Mouse (Mus musculus) retina, adult 2 months (tissue): ENCODE measurements around the gene Hapln4.
"Not testable (repeated sequence)": the region's sequence is repeated elsewhere in the genome, so short reads cannot be mapped to it uniquely, and the experiment has no call there.

ENCODE experiments used
- DNase-seq: peaks from one replicate; pipeline ENCODE4 v3.0.0-alpha.2; 2012; ENCODE audit warnings: low read depth, low spot score

Hapln4 gene

DNA sequence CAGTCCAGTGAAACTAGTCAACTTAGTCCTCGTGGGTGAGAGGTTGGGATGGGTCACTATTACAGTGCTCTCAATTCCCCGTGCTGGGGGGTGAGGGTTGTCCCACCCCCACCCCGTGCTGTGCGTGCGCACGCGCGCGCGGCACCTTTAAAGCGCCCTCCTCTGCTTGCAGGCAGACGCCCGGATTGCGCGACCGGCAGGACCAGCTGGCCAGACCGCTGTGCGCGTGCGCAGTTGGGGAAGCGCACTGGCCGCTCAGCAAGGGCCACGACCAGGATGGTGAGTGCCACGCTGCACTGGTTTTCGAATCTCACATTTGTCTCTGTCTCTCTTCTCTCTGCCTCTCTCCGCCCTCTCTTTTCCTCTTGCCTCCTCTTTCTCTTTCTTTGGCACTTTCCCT, at the start of gene Hapln4:
Hapln4 (plus strand) TSS at position 173 of the 400 bp plus-strand sequence.
- DNase-seq = no peak

DNA sequence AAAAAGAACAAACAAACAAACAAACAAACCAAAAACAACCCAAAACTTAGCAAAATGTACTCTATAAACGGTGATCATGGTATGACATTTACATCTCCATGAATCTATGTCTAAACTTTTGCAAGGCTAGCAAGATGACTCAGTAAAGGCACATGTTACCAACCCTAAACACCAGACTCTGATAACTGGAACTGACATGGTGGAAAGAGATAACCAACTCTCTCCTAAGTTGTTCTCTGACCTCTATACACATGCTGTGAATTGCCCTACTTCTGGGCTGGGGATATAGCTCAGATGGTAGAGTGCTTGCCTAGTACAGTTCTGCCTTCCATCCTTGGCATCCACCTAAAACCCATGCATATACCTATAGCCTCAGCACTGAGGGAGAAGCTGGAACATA, 45.3 kb upstream of the Hapln4 start:
- no peak for DNase-seq

DNA sequence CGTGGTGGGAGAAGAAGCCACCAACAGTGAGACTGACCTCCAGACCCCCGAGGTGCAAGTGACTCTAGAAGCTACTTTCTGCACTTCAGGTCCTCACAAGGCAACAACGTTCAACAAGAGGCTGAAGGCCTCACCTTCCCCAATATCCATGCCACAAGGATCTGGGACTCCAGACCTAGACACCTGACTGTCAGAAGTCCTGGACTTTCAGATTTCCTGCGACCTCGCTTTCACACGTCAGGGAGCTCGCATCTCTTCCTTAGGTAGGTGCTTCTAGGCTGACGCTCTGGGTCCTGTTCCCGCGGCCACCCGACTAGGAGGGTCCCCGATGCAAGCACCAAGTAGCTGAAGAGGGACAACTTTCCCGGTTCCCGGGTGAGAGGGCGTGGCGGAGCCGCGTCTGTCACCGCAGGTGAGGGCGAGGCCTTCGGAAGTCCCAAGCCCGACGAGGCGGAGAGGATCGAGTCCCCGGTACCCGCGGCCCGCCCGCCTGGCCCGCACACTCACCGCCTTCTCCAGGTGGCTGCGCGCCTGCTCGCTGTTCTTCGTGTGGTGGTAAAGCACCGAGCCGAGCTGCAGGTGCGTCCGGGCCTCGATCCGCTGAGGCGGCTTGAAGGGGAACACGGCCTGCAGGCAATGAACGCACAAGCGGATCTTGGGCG, 41.2 kb upstream of the Hapln4 start:
- no peak for DNase-seq

GRCm38 (mm10) chr8:70042583-70043455, 40.4 kb upstream of the Hapln4 start, which contains the start of the genes Mau2 and Sugp1:
Gene Mau2 (minus strand): TSS chr8:70042734.
Gene Sugp1 (plus strand): TSS chr8:70042813.
- peak; percentile 93 for DNase-seq

DNA sequence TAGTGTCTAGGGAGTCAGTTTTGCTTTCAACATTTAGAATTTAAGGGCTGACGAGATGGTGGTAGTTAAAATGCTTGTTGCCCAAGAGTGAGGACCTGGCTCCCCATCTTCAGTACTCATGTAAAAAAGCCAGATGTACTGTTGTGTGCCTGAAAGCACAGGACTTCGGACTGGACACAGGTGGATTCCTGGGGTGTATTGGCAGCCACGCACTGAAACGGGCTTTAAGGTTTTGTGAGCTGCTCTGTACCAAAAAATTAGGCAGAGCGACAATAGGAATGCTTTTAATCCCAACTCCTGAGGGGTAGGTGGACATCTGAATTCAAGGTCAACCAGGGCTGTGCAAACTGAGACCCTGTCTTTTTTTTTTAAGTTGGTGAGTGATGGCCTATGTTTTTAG, 39.3 kb upstream of the Hapln4 start:
- DNase-seq = no peak

DNA sequence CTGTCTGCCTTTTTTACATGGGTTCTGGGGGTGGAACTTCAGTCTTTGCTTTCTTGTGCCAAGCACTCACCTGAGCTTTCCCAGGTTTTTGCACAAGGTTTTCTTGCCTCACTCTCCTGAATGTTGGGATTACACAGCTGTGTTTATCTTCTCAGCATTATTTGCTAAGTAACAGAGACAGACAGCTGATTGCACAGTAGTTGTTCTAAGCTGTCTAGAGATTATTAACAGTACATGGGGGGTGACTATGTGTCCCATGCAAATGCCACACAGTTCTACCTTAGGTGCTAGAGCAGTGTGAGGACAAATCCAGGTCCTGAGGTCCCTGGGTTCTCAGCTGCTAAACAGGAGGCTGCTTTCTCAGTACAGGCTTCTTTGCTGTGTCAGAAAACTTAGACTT, 33.6 kb upstream of the Hapln4 start:
- DNase-seq = no peak

DNA sequence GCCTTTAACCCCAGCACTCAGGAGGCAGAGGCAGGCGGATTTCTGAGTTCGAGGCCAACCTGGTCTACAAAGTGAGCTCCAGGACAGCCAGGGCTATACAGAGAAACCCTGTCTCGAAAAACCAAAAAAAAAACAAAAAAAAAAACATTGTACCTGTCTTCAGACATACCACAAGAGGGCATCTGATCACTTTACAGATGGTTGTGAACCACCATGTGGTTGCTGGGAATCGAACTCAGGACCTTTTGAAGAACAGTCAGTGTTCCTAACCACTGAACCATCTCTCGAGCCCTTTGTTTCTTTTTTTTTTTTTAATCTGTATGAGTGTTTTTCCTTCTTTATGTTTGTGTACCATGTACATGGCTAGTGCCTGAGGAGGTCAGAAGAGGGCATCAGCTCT, 32.8 kb upstream of the Hapln4 start:
- not testable (repeated sequence) for DNase-seq

GRCm38 (mm10) chr8:70057721-70058120, 25.5 kb upstream of the Hapln4 start:
- peak; percentile 45 for DNase-seq

GRCm38 (mm10) chr8:70071836-70072440, 11.3 kb upstream of the Hapln4 start:
- DNase-seq = no peak

GRCm38 (mm10) chr8:70072441-70073069, 10.7 kb upstream of the Hapln4 start, which contains the start of gene Tm6sf2:
Gene Tm6sf2 (plus strand): TSS chr8:70072924.
- no peak for DNase-seq

DNA sequence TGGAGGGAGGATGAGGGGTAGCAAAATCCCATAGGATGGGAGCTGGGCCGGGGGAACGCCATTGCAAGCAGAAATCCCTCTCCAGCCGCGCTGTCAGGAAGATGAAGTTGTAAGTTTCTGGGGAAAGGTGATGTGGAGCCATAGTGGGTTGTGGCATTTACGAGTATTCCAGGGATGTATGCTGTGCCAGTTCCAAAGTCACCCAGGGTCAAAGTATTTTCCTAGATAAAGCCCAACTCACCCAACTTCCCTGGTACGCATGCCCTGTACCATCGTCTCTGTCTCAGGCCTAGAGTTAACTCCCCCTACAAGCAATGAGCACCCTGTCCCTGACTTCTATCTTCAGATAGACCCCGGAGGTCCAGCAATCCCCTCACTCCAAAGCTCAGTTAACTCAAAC, 10.1 kb upstream of the Hapln4 start:
- no peak for DNase-seq

GRCm38 (mm10) chr8:70073682-70074081, 9.6 kb upstream of the Hapln4 start:
- DNase-seq = no peak

DNA sequence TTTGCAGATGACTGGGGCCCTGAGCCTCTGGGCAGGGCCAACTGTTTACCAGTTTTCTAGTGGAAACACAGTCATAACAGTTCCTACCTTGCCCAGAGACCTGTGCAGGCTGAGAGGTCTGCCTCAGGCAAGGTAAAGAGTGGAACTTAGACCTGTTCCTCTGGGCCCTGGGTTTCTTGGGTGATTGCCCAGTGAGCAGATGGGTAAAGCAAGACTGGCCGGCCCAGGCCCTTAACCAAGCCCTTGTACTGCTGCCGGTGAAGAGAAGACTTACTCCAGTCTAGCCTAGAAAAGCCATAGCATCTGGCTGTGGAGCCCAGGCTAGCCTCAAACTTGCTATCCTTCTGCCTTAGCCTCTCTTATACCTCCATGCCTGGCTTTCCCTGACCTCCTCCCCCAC, 1.3 kb upstream of the Hapln4 start:
- DNase-seq = no peak

DNA sequence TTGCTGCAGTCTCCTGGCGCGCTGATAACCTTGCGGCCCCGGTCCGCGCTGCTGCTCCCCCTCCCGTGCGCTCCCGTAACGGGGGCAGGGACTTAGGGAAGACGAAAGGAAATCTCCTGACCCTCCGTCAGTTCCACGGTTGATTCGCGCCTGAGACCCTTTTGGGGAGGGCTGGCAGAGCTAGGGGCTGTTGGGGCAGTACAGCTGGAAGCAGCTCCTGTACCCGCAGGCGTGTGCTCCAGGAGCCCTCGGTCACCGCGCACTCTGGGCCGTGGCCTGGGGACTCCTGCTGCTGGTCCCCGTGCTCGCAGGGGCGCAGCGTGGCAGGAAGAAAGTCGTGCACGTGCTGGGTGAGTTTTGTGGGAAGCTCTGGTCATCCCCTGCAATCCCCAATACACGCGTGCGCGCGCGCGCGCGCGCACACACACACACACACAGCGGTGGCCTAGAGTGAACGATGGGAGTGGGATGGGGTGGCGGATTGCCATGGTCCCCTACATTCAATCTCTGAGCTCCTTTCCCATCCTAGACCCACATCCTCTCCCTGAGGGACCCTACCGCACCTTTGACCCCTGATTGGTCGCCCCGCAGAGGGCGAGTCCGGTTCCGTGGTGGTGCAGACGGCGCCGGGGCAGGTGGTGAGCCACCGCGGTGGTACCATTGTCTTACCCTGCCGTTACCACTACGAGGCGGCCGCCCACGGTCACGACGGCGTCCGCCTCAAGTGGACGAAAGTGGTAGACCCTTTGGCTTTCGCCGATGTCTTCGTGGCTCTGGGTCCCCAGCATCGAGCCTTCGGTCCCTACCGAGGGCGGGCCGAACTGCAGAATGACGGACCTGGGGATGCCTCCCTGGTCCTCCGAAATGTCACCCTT, 1.2 kb downstream of the Hapln4 start:
- DNase-seq = no peak

DNA sequence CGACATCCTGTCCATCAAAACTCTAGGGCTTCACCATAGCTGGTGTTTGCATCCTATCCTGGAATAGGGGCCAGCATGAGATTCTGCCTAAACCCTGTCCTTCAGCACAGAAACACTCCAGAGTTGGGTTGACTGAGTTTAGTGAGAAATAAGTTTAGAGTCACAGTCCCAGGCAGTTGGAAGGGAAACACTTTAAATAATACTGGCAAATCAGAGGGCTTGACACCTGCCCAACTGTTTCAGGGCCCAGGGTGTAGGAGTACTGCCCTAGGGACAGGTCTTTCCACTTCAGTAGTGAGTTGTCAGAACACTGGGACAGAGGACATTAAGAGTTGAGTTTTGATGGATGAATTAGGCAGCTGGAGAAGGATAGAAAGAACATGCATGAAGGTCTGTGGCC, 2.9 kb downstream of the Hapln4 start:
- no peak for DNase-seq

DNA sequence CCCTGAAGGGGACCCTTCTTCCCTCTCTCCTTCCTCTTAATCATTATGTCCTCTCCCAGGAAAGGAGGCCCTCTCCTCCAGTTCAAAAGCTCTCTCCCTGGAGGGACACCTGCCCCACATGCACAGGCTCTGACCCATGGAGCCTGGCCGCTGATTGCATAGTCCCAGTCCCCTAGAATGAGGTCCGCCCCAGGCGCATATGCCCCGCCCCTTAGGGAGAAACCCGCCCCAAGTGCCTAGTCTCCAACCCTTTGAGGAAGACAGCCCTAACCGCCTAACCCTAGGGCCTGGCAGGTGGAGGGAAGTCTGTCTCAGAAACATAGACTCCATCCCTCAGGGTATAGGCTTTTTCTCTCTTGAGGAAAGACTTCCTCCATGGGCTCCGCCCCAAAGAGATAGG, 4.0 kb downstream of the Hapln4 start:
- DNase-seq = no peak

DNA sequence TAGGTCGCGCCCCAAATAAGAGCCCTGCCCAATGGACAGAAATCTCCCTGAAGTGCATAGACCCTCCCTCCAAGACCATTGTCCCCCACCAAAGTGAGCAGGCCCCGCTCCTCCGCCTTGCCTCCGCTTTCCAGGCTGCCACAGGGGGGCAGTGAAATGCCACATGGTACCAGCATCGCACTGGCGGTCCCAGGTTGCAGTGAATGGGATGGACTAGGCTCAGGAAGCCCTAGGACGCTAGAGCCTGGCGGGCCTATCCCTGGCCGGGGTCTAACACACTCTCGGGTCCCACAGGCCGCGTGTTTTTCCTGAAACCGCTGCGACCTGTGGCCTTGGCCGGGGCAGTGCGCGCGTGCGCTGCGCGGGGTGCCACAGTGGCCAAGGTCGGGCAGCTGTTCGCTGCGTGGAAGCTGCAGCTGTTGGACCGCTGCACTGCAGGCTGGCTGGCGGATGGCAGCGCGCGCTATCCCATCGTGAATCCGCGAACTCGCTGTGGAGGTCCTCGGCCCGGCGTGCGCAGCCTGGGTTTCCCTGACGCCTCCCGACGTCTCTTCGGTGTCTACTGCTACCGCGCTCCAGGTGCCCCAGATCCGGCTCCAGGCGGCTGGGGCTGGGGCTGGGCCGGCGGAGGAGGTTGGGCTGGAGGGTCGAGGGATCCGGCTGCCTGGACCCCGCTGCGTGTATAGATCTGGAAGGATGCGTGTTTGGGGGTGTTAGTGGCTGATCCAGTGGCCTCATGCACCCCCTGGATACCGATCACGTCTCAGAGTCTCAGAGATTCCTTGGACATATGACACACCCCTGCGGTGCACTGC, 4.8 kb downstream of the Hapln4 start:
- no peak for DNase-seq

- DNase-seq = no peak
Measured at GRCm38 (mm10) chr8:70089296-70089960, 6.2 kb downstream of the Hapln4 start.

GRCm38 (mm10) chr8:70092786-70093185, 9.5 kb downstream of the Hapln4 start:
- DNase-seq = no peak

GRCm38 (mm10) chr8:70099276-70099675, 16.0 kb downstream of the Hapln4 start:
- DNase-seq = no peak
